Mouse (Mus musculus): Measurements from ENCODE around the gene Zfp568.

- TF ChIP-seq CTCF (IDR thresholded peaks at IDR 0.05; ENCODE audit: low read depth) (no peak), EP300 (IDR thresholded peaks at IDR 0.05; ENCODE audit: low read depth) (no peak)
These were observed 44.8 kb downstream of the Zfp568 start for GRCm38 (mm10) chr7:30028572-30028971.

Measured in heart, postnatal 0 days (tissue).